Mouse (Mus musculus): ENCODE data around the gene Ggta1. TPM values are rescaled to one million over a fixed set of nuclear protein-coding genes. Genes with fewer than 3 reads are reported as not detected.
A peak's percentile ranks its signal among the peaks of the same experiment; 100 is the strongest.

The Ggta1 gene
- polyA plus RNA-seq, 1 experiment from 2014 or later = 4.8 TPM

DNA sequence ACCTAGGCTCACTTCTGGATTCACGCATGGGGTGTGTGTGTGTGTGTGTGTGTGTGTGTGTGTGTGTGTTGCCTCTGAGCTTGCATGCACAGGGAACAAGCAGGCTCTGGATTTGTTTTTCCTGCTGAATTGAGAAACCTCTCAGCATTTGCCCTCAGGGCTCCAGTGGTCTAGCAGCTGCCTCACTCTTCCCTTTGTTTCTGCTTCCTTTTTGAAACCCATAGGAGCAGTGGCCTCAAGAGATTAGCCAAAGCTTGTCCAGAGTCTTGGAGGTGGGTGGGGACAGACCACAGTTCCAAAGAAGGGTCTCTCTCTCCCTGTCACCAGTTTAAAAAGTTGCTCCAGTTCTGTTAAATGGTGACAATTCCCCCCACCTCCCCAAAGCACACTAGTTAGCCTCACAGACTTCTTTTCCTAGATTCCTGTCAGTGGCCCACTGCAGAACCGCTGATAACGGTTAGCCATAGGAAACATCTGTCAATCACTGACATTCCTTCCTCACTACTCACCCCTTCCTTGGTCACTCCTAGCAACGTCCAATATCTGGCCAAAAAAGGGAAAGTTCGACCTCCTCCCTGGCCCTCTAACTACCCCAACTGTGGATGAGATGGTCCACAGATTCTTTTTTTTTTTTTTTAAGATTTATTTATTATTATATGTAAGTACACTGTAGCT, 24.1 kb upstream of the Ggta1 start:
- Histone ChIP-seq H3K36me3 (no peaks in the 10 kb centered on the region), H3K4me2 (replicated peaks) (no peak overlapping the region), H3K4me3 (no peak overlapping the region), H3K27me3 (no peaks in the 10 kb centered on the region), H3K27ac (replicated peaks) (no peak overlapping the region), H3K4me1 (peaks cover 7% of the 10 kb centered on the region; the same call in 1 of the 2 replicates), H3K9ac (replicated peaks) (no peak overlapping the region), H3K9me3 (no peaks in the 10 kb centered on the region)
- ATAC-seq (replicated peaks) = no peak
- WGBS = 31% methylated on average over 5 of the region's 5 CpGs

- no peaks in the 10 kb centered on the region for H3K27me3 ChIP-seq
- H3K4me3 ChIP-seq = no peak overlapping the region
- H3K9me3 ChIP-seq = no peaks in the 10 kb centered on the region
- ATAC-seq (replicated peaks) = no peak
- no peak overlapping the region for H3K9ac ChIP-seq (replicated peaks)
- 0 out of 2 replicates have a peak, but pooled peaks cover 3% of the 10 kb centered on the region for H3K4me1 ChIP-seq
- no peaks in the 10 kb centered on the region for H3K36me3 ChIP-seq
- no peak overlapping the region for H3K27ac ChIP-seq (replicated peaks)
- no peak overlapping the region for H3K4me2 ChIP-seq (replicated peaks)
- WGBS = 94% methylated on average over 3 of the region's 3 CpGs
Observed at GRCm38 (mm10) chr2:35484102-35484501, 21.1 kb upstream of the Ggta1 start.

- Histone ChIP-seq H3K36me3 (no peaks in the 10 kb centered on the region), H3K4me3 (no peak overlapping the region), H3K9me3 (no peaks in the 10 kb centered on the region), H3K4me2 (replicated peaks) (no peak overlapping the region), H3K9ac (replicated peaks) (no peak overlapping the region), H3K27ac (replicated peaks) (no peak overlapping the region), H3K27me3 (no peaks in the 10 kb centered on the region), H3K4me1 (0 out of 2 replicates have a peak, but pooled peaks cover 3% of the 10 kb centered on the region)
- WGBS = 86% methylated on average over 9 of the region's 9 CpGs
- ATAC-seq (replicated peaks) = no peak
Observed at GRCm38 (mm10) chr2:35483402-35483801, 20.4 kb upstream of the Ggta1 start.

DNA sequence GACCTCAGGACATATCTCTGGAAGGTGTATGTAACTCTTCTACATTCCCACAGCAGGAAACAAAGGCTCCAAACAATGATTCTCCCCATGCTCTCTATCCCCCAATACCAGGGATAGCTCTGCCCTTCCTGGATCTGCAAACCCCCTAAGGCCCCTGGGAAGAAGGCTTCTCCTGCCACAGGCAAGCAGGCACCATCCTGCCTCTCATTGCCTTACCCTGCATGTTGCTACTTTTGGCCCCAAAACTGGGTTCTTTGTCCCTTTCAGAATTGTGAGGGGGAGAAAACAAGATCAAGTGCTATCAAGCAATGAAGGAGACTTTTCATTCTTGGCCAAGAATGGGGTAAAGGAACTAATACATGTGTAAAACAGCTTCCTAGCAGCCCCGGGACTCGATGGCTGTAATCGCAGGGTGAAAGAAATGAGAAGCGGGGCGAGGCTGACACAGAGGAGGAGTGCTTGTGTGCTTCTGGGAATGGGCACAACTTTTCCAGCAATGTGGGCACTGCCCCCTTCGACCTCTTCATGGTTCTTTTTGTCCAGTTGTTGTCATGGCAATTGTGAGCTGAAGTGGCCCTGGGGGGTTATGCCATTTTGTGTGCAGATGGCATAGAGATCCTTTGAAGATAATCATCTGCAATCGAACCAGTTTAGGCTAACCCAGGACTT, 18.4 kb upstream of the Ggta1 start:
- ATAC-seq (replicated peaks) = no peak
- Histone ChIP-seq H3K4me2 (replicated peaks) (no peak overlapping the region), H3K36me3 (no peaks in the 10 kb centered on the region), H3K9me3 (no peaks in the 10 kb centered on the region), H3K4me1 (0 out of 2 replicates have a peak, but pooled peaks cover 3% of the 10 kb centered on the region), H3K27ac (replicated peaks) (no peak overlapping the region), H3K27me3 (no peaks in the 10 kb centered on the region), H3K9ac (replicated peaks) (no peak overlapping the region), H3K4me3 (no peak overlapping the region)
- WGBS = 41% methylated on average over 7 of the region's 7 CpGs

- no peaks in the 10 kb centered on the region for H3K9me3 ChIP-seq
- ATAC-seq (replicated peaks) = no peak
- no peaks in the 10 kb centered on the region for H3K27me3 ChIP-seq
- 24% methylated on average over 3 of the region's 3 CpGs for WGBS
- H3K4me1 ChIP-seq = 0 out of 2 replicates have a peak, but pooled peaks cover 3% of the 10 kb centered on the region
- H3K36me3 ChIP-seq = no peaks in the 10 kb centered on the region
- H3K4me3 ChIP-seq = no peak overlapping the region
- no peak overlapping the region for H3K4me2 ChIP-seq (replicated peaks)
- H3K27ac ChIP-seq (replicated peaks) = no peak overlapping the region
- no peak overlapping the region for H3K9ac ChIP-seq (replicated peaks)
Observed at GRCm38 (mm10) chr2:35480073-35480472, 17.0 kb upstream of the Ggta1 start.

DNA sequence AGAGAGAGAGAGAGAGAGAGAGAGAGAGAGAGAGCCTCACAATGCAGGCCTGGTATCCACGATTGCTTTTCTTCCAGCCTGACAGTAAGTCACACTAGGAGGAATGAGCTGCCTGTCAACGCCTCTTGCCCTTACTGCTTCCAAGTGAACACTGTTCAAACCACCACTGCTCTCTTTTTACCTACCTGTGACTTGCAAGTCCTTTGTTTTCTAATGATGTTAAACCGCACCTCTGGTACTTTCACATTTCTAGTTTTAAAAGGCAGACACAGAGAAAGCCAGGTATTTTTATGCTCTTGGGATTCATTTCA, 15.7 kb upstream of the Ggta1 start:
- H3K4me2 ChIP-seq (replicated peaks) = no peak overlapping the region
- no peak for ATAC-seq (replicated peaks)
- H3K27ac ChIP-seq (replicated peaks) = no peak overlapping the region
- no peak overlapping the region for H3K9ac ChIP-seq (replicated peaks)
- H3K9me3 ChIP-seq = no peaks in the 10 kb centered on the region
- 68% methylated on average over 3 of the region's 3 CpGs for WGBS
- H3K36me3 ChIP-seq = no peaks in the 10 kb centered on the region
- H3K4me1 ChIP-seq = 0 out of 2 replicates have a peak, but pooled peaks cover 3% of the 10 kb centered on the region
- H3K4me3 ChIP-seq = no peak overlapping the region
- H3K27me3 ChIP-seq = no peaks in the 10 kb centered on the region

DNA sequence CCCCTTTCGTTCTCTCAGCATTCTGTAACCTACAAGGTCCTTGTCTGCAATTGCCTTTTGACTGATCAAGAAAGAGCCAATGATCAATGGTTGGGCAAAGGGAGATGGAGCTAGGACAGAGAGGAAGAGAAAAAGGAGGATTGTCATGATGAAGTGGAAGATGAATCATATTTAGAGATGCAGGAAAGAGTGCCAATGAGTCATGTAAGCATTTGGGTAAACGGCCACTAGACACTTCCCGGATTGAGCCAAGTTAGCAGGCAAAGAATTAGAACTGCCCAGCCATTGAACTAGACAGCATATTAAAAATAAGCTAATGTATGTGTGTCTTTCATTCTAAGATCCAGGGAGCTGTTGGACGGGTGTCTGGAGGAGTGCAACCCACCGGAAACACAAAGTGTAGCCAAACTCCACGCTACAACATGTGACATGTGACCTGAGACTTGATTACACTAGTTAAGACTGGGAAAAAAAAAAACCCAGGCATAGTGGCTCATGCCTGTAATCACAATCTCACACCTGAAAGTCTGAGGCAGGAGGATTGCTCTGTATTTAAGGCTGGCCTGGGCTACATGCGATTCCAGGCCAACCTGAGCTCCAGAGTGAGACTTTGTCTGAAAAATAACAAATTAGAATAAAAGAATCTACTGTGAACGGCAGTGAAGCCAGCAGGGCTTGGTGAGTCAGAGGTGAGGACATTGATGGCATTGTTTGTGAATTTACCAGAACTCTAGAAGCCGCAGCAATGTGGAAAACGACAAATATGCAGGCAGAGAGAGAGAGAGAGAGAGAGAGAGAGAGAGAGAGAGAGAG, 15.2 kb upstream of the Ggta1 start:
- H3K27ac ChIP-seq (replicated peaks) = no peak overlapping the region
- no peak overlapping the region for H3K9ac ChIP-seq (replicated peaks)
- no peak overlapping the region for H3K4me3 ChIP-seq
- 0 out of 2 replicates have a peak, but pooled peaks cover 3% of the 10 kb centered on the region for H3K4me1 ChIP-seq
- H3K36me3 ChIP-seq = no peaks in the 10 kb centered on the region
- no peak overlapping the region for H3K4me2 ChIP-seq (replicated peaks)
- 77% methylated on average over 10 of the region's 10 CpGs for WGBS
- H3K9me3 ChIP-seq = no peaks in the 10 kb centered on the region
- H3K27me3 ChIP-seq = no peaks in the 10 kb centered on the region
- no peak for ATAC-seq (replicated peaks)

DNA sequence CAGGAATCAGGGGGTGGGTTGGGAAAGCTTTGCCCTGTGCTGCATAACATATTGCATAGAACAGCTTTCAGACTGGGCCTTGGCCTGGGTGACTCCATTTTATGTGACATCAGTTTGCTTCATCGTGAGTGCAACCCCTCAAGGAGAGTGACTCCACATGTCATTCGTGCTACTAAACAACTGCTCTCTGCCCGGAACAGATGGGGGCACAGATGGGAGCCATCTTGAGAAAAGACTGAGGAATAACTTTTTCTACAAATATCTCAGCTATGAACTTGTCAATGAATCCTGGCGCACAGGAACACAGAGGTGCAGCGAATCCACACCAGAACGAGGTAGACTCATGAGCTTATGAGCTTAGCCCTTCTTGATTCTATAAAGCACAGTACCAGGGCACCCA, 14.3 kb upstream of the Ggta1 start:
- Histone ChIP-seq H3K4me3 (no peak overlapping the region), H3K9ac (replicated peaks) (no peak overlapping the region), H3K27me3 (no peaks in the 10 kb centered on the region), H3K4me1 (0 out of 2 replicates have a peak, but pooled peaks cover 3% of the 10 kb centered on the region), H3K36me3 (no peaks in the 10 kb centered on the region), H3K4me2 (replicated peaks) (no peak overlapping the region), H3K9me3 (no peaks in the 10 kb centered on the region), H3K27ac (replicated peaks) (no peak overlapping the region)
- ATAC-seq (replicated peaks) = 0 out of 2 replicates have a peak, but pooled peaks have one; percentile 29
- WGBS = 76% methylated on average over 6 of the region's 6 CpGs

GRCm38 (mm10) chr2:35474916-35475315, 11.9 kb upstream of the Ggta1 start:
- no peak overlapping the region for H3K9ac ChIP-seq (replicated peaks)
- H3K27ac ChIP-seq (replicated peaks) = no peak overlapping the region
- 83% methylated on average over 1 of the region's 1 CpGs for WGBS
- H3K9me3 ChIP-seq = no peaks in the 10 kb centered on the region
- no peak overlapping the region for H3K4me3 ChIP-seq
- no peaks in the 10 kb centered on the region for H3K27me3 ChIP-seq
- ATAC-seq (replicated peaks) = no peak
- H3K4me1 ChIP-seq = no peaks in the 10 kb centered on the region
- H3K36me3 ChIP-seq = no peaks in the 10 kb centered on the region
- no peak overlapping the region for H3K4me2 ChIP-seq (replicated peaks)

DNA sequence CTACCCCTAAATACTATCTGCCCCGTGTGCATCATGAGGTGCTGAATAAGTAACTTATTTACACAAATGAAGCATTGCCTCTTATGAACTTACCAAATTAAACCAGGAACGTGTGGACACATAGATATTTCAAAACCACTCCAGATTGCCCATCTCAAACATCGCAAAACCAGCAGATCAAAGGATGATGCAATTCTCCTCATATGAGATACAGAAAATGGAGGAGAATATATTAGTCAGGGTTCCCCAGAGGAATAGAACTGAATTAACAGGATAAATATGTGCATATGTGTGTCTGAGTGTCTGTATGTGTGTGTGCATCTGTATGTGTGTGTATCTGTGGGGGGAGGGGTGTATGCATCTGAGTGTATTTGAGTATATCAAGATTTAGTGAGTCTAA, 6.2 kb upstream of the Ggta1 start:
- Histone ChIP-seq H3K36me3 (no peaks in the 10 kb centered on the region), H3K9ac (replicated peaks) (no peak overlapping the region), H3K4me3 (no peak overlapping the region), H3K4me2 (replicated peaks) (no peak overlapping the region), H3K9me3 (no peaks in the 10 kb centered on the region), H3K27me3 (no peaks in the 10 kb centered on the region), H3K4me1 (no peaks in the 10 kb centered on the region), H3K27ac (replicated peaks) (no peak overlapping the region)
- ATAC-seq (replicated peaks) = no peak
- WGBS = 83% methylated on average over 3 of the region's 3 CpGs

- ATAC-seq (replicated peaks) = no peak
- H3K4me1 ChIP-seq = no peaks in the 10 kb centered on the region
- H3K36me3 ChIP-seq = no peaks in the 10 kb centered on the region
- no peak overlapping the region for H3K9ac ChIP-seq (replicated peaks)
- no peak overlapping the region for H3K4me2 ChIP-seq (replicated peaks)
- no peaks in the 10 kb centered on the region for H3K27me3 ChIP-seq
- WGBS = 82% methylated on average over 2 of the region's 2 CpGs
- H3K9me3 ChIP-seq = no peaks in the 10 kb centered on the region
- H3K27ac ChIP-seq (replicated peaks) = no peak overlapping the region
- no peak overlapping the region for H3K4me3 ChIP-seq
Observed at GRCm38 (mm10) chr2:35468276-35468675, 5.2 kb upstream of the Ggta1 start.

DNA sequence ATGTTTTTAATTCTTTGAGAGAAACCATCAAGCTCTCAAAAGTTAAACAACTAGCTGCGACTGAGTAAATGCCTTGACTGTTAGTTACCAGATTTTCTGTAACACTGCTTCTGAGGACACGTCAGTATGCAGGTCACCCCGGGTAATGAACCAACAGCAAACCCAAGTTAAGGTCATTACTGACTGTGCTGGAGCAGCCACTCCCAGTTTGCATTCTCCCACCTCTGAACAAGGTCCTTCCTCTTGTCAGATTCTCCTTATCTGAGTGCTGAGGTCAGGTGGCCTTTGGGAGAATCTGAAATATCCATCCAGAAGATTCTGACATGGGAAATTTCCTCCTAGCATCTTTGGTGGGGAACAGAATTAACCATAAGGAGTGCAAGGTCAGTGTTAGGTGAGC, 4.8 kb upstream of the Ggta1 start:
- WGBS = 84% methylated on average over 3 of the region's 3 CpGs
- Histone ChIP-seq H3K9me3 (no peaks in the 10 kb centered on the region), H3K9ac (replicated peaks) (no peak overlapping the region), H3K4me3 (no peak overlapping the region), H3K4me1 (peaks cover 2% of the 10 kb centered on the region), H3K27me3 (no peaks in the 10 kb centered on the region), H3K36me3 (no peaks in the 10 kb centered on the region), H3K27ac (replicated peaks) (no peak overlapping the region), H3K4me2 (replicated peaks) (no peak overlapping the region)
- no peak for ATAC-seq (replicated peaks)

Measured in forebrain, embryonic 15.5 days (tissue).